Mouse (Mus musculus) E14TG2a.4 (cell line): ENCODE measurements around the gene Sel1l3.

Source experiments
- CTCF ChIP-seq: conservative IDR thresholded peaks from 2 replicates; pipeline ENCODE4 v1.5.1; 2014; ENCODE audit warnings: low read length
- NANOG ChIP-seq: IDR thresholded peaks from 2 replicates; pipeline ENCODE4 v1.6.1; 2014; ENCODE audit warnings: borderline replicate concordance, low read length, mixed read lengths
- POU5F1 ChIP-seq: IDR thresholded peaks from 2 replicates; pipeline ENCODE4 v1.6.1; 2014; ENCODE audit warnings: low read length, borderline replicate concordance

DNA sequence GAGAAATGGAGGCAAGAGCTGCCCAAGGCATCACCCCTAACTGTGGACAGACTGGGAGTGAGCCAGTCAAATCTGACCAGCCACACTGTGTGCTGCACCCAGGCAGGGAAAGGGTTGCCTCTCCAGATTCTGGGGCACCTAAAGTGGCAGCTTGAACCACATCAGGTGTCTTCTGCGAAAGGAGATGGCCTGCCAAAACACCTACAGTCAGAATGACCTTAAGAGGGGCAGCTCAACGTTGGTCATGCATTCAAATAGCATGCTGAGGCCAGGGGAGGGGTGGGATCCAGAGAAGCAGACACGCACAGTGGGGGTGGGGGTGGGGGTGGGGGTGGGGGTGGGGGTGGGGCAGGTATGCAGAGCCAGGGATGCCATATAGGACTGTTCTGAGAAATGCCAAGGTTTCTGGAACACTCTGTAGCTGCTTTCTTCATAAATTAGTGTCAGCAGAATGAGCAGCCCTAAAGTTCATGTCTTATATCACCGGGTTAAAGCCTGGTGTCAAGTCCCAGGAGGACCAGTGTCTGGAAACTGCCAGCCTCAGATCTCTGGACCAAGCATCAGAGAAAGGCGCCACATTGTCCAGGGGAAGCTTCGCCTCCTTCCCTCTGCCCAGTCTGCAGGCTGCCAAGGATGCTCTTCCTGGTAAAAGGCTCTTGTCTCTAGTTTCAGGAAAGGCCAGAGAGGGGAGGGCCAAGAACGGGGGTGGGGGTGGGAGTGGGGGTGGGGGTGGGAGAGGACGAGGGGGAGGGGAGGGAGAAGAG is 65.4 kb downstream of the Sel1l3 start:
- TF ChIP-seq CTCF = no peak
- TF ChIP-seq POU5F1 = no peak
- no peak for TF ChIP-seq NANOG
